8 mouse cellular contexts compared by ENCODE assay signal in genomic region chr5:130145961-130146360, GRCm38 (mm10). TPM values are rescaled to one million over a fixed set of nuclear protein-coding genes. Genes with fewer than 3 reads are reported as not detected.
A peak's percentile ranks its signal among the peaks of the same experiment; 100 is the strongest.
DNase-seq lines count a peak whose midpoint lies in the region; ATAC-seq lines count a peak whose summit lies in the region.

No protein-coding gene starts in this region.

- intact Hi-C loops in heart, postnatal 14 days (cut with DNase I): no loop called here
- intact Hi-C loops in heart, postnatal 36 days (cut with DNase I): loop anchor here (2.0 kb wide), 1 partner anchor 25 kb away; the partner anchor contains the start of gene Rabgef1

- no peaks in the 10 kb centered on the region for H3K9me3 ChIP-seq in heart, embryonic 15.5 days (replicated peaks)
- H3K9me3 ChIP-seq in forebrain, embryonic 16.5 days (ENCODE audit: control insufficient read depth, low read length): no peaks in the 10 kb centered on the region
- no peaks in the 10 kb centered on the region for H3K9me3 ChIP-seq in midbrain, embryonic 11.5 days (ENCODE audit: control insufficient read depth, low read length)

- no peak for DNase-seq in heart, postnatal 14 days
- DNase-seq in Muller cell, postnatal 12 days (ENCODE audit: inconsistent ontology term): peak; percentile 73
- no peak for DNase-seq in midbrain, embryonic 11.5 days (ENCODE audit: low spot score, missing footprints)
- no peak for DNase-seq in cerebellum, adult 8-10 months
- no peak for DNase-seq in natural killer cell, adult 2 months (ENCODE audit: low spot score in 2 of 2)
- no peak for DNase-seq in heart, postnatal 36 days

- H3K27me3 ChIP-seq in heart, embryonic 15.5 days: no peaks in the 10 kb centered on the region
- no peaks in the 10 kb centered on the region for H3K27me3 ChIP-seq in forebrain, embryonic 16.5 days (replicated peaks; ENCODE audit: control insufficient read depth, insufficient read depth, low read length)
- H3K27me3 ChIP-seq in midbrain, embryonic 11.5 days (ENCODE audit: control insufficient read depth, insufficient read depth, low read length): no peaks in the 10 kb centered on the region

- H3K36me3 ChIP-seq in heart, embryonic 15.5 days: peaks cover 5% of the 10 kb centered on the region; the same call in 1 of the 2 replicates
- H3K36me3 ChIP-seq in forebrain, embryonic 16.5 days (ENCODE audit: control insufficient read depth, insufficient read depth): peaks cover 4% of the 10 kb centered on the region; the same call in 1 of the 2 replicates
- H3K36me3 ChIP-seq in midbrain, embryonic 11.5 days (ENCODE audit: control insufficient read depth, insufficient read depth, low read length): no peaks in the 10 kb centered on the region

- H3K27ac ChIP-seq in heart, embryonic 15.5 days: no peak overlapping the region
- H3K27ac ChIP-seq in forebrain, embryonic 16.5 days (ENCODE audit: low read length): no peak overlapping the region
- H3K27ac ChIP-seq in midbrain, embryonic 11.5 days (ENCODE audit: low read depth, low read length): no peak overlapping the region

- H3K9ac ChIP-seq in heart, embryonic 15.5 days: 0 out of 2 replicates have a peak overlapping the region, but pooled peaks have one; percentile 73
- no peak overlapping the region for H3K9ac ChIP-seq in forebrain, embryonic 16.5 days (replicated peaks; ENCODE audit: low read depth, low read length)
- no peak overlapping the region for H3K9ac ChIP-seq in midbrain, embryonic 11.5 days (ENCODE audit: low read length)

- ATAC-seq in heart, embryonic 15.5 days (replicated peaks; ENCODE audit: insufficient number of reproducible peaks, insufficient read depth, low FRiP score, low read depth): no peak
- ATAC-seq in forebrain, embryonic 16.5 days: no peak
- no peak for ATAC-seq in midbrain, embryonic 11.5 days (ENCODE audit: low FRiP score)

- 72% methylated on average over 8 of the region's 8 CpGs for WGBS in heart, embryonic 15.5 days
- WGBS in forebrain, embryonic 16.5 days: 87% methylated on average over 8 of the region's 8 CpGs
- WGBS in midbrain, embryonic 11.5 days: 87% methylated on average over 8 of the region's 8 CpGs

- peaks cover 12% of the 10 kb centered on the region for H3K4me1 ChIP-seq in heart, embryonic 15.5 days (replicated peaks)
- peaks cover 14% of the 10 kb centered on the region for H3K4me1 ChIP-seq in forebrain, embryonic 16.5 days (replicated peaks; ENCODE audit: control insufficient read depth, insufficient read depth, low read length)
- H3K4me1 ChIP-seq in midbrain, embryonic 11.5 days (ENCODE audit: control insufficient read depth, insufficient read depth, low read length): peaks cover 7% of the 10 kb centered on the region

- H3K4me2 ChIP-seq in heart, embryonic 15.5 days: peak overlapping the region; percentile 97
- peak overlapping the region; percentile 81 for H3K4me2 ChIP-seq in forebrain, embryonic 16.5 days (ENCODE audit: low read length)
- no peak overlapping the region for H3K4me2 ChIP-seq in midbrain, embryonic 11.5 days

- H3K4me3 ChIP-seq in heart, embryonic 15.5 days: peak overlapping the region; percentile 71
- H3K4me3 ChIP-seq in forebrain, embryonic 16.5 days (replicated peaks; ENCODE audit: low read length): peak overlapping the region; percentile 72; the same call in 1 of the 2 replicates
- H3K4me3 ChIP-seq in midbrain, embryonic 11.5 days (ENCODE audit: low read depth, low read length): peak overlapping the region; percentile 59; the same call in 1 of the 2 replicates

RNA-seq across cellular contexts. Expression of gene Kctd7, which starts 1.3 kb away (rescaled TPM):
- polyA plus RNA-seq in heart, embryonic 15.5 days (2015; fragmentation: Nextera tagmentation; extraction: Ambion mirVana): 4.1 and 5.8 TPM in 2 replicates
- 1 to 10 TPM; 1.6 to 3.4 TPM for total RNA-seq in heart, postnatal 14 days (2021)
- 14.3 and 14.9 TPM in 2 replicates for polyA plus RNA-seq in forebrain, embryonic 16.5 days (2015; fragmentation: Nextera tagmentation; extraction: Ambion mirVana)
- polyA plus RNA-seq in midbrain, embryonic 11.5 days (2014; fragmentation: Nextera tagmentation; extraction: Ambion mirVana): 5.3 and 7.0 TPM in 2 replicates
- total RNA-seq in heart, postnatal 36 days (2021): 1 to 10 TPM; 1.8 to 2.9 TPM

RNA-seq across cellular contexts. Expression of gene Rabgef1, which starts 25.6 kb away (rescaled TPM):
- polyA plus RNA-seq in heart, embryonic 15.5 days (2015; fragmentation: Nextera tagmentation; extraction: Ambion mirVana): 19.3 and 19.9 TPM in 2 replicates
- total RNA-seq in heart, postnatal 14 days (2021): 10 to 100 TPM; 17.8 to 20.8 TPM
- polyA plus RNA-seq in forebrain, embryonic 16.5 days (2015; fragmentation: Nextera tagmentation; extraction: Ambion mirVana): 44.7 and 47.0 TPM in 2 replicates
- 24.2 and 30.1 TPM in 2 replicates for polyA plus RNA-seq in midbrain, embryonic 11.5 days (2014; fragmentation: Nextera tagmentation; extraction: Ambion mirVana)
- total RNA-seq in heart, postnatal 36 days (2021): 10 to 100 TPM; 20.6 to 21.2 TPM
